Mouse (Mus musculus) hindbrain, postnatal 0 days (tissue): ENCODE data around the gene Kcng1. TPM values are rescaled to one million over a fixed set of nuclear protein-coding genes. Genes with fewer than 3 reads are reported as not detected.
A peak's percentile ranks its signal among the peaks of the same experiment; 100 is the strongest.

ENCODE experiments used
- ATAC-seq: fragments of 200-750 bp; cut with Nextera tagmentation; 2 replicates; pipeline ENCODE4 v1.8.0; 2017; ENCODE audit warnings: mild to moderate bottlenecking, moderate TSS enrichment, moderate library complexity
- DNase-seq: peaks from one replicate; pipeline ENCODE4 v3.0.0-alpha.2; 2015; ENCODE audit warnings: low spot score
- H3K27ac ChIP-seq: fragments of 300-500 bp; sonication (generic); 2 replicates; pipeline ENCODE4 v1.5.1; 2014; ENCODE audit warnings: mild to moderate bottlenecking
- H3K27me3 ChIP-seq: fragments of 300-500 bp; sonication (generic); 2 replicates; pipeline ENCODE4 v1.6.1; 2014; ENCODE audit warnings: low read length, mixed read lengths; ENCODE audit not compliant: insufficient read depth
- H3K36me3 ChIP-seq: fragments of 300-500 bp; sonication (generic); 2 replicates; pipeline ENCODE4 v1.6.1; 2014; ENCODE audit warnings: low read length, mixed read lengths; ENCODE audit not compliant: insufficient read depth
- H3K4me1 ChIP-seq: fragments of 300-500 bp; sonication (generic); 2 replicates; pipeline ENCODE4 v1.6.1; 2014; ENCODE audit warnings: antibody characterized with exemption, low read length, mixed read lengths; ENCODE audit not compliant: insufficient read depth
- H3K4me2 ChIP-seq: fragments of 300-500 bp; sonication (generic); 2 replicates; pipeline ENCODE4 v1.6.1; 2014; ENCODE audit warnings: low read depth, mild to moderate bottlenecking, low read length, moderate library complexity, mixed read lengths
- H3K4me3 ChIP-seq: fragments of 300-500 bp; sonication (generic); 2 replicates; pipeline ENCODE4 v1.5.1; 2014; ENCODE audit warnings: low read length
- H3K9ac ChIP-seq: fragments of 300-500 bp; sonication (generic); replicated peaks from 2 replicates; pipeline ENCODE4 v1.6.1; 2014; ENCODE audit warnings: mild to moderate bottlenecking, low read length, moderate library complexity, mixed read lengths
- H3K9me3 ChIP-seq: fragments of 300-500 bp; sonication (generic); 2 replicates; pipeline ENCODE4 v1.6.1; 2016; ENCODE audit warnings: low read length, mixed read lengths
- CTCF ChIP-seq: IDR thresholded peaks from 2 replicates; pipeline ENCODE4 v1.5.1; 2016; ENCODE audit warnings: antibody characterized with exemption, control low read depth, low read depth
- WGBS: fragments of 180-500 bp; shearing (Covaris S2); extraction: QIAGEN DNeasy Blood & Tissue Kit; methylation state at CpG from one replicate; pipeline ENCODE4 v1.1.7; 2014; 5-methylcytosine and 5-hydroxymethylcytosine counted together
- polyA plus RNA-seq: library from polyadenylated mRNA; unstranded; fragments of >200 nt; fragmentation: Nextera tagmentation; extraction: Ambion mirVana; gene quantifications from 2 replicates; pipeline ENCODE4 v1.2.1, GENCODE M21; 2015
- total RNA-seq: library from RNA; depleted of rRNA; stranded (reverse); fragments of >200 nt; gene quantifications from 2 replicates; pipeline ENCODE4 v1.2.3, GENCODE M21; 2014; rRNA removed

The Kcng1 gene
- total RNA-seq = 0.32 and 0.89 TPM in 2 replicates
- polyA plus RNA-seq = 1.1 TPM in 2 replicates

DNA sequence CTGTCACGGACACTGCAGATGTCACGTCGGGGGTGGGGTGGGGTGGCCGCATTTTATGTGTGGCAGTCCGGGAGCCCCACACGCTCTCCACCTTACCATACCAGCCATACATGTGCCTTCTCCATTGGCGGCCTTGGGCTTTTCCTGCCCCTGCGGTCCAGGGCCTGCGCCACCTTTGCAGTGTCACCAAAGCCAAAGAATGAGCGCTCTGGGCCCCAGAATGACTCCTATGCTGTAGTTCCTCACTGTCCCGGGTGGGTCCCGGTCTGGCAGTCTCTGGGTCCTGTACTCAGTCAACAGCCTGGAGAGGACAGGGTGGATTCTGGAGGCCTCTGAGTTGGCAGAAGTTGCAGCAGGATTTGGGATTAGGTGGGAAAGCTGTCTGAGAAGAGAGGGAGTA, at the start of gene Kcng1:
Gene Kcng1 (minus strand): TSS at position 155 of the 400 bp plus-strand sequence.
- peaks cover 8% of the 10 kb centered on the region; the same call in 1 of the 2 replicates for H3K27me3 ChIP-seq
- H3K27ac ChIP-seq = no peak within 1 kb of the TSS
- H3K4me2 ChIP-seq = peak within 1 kb of the TSS; percentile 61
- 0 out of 2 replicates have a peak within 1 kb of the TSS, but pooled peaks have one; percentile 37 for H3K9ac ChIP-seq
- DNase-seq (no peak), ATAC-seq (no peak)
- H3K4me3 ChIP-seq = peak within 1 kb of the TSS; percentile 36
- H3K4me1 ChIP-seq = no peaks in the 10 kb centered on the region
- 14% methylated on average over 12 of the region's 12 CpGs for WGBS
- H3K36me3 ChIP-seq = no peaks in the 10 kb centered on the region
- TF ChIP-seq CTCF = no peak
- no peaks in the 10 kb centered on the region for H3K9me3 ChIP-seq

GRCm38 (mm10) chr2:168330421-168331070, 49.0 kb upstream of the Kcng1 start:
- DNase-seq (no peak), ATAC-seq (no peak)
- Histone ChIP-seq H3K27ac (no peak overlapping the region), H3K4me3 (no peak overlapping the region), H3K9me3 (no peaks in the 10 kb centered on the region), H3K4me1 (no peaks in the 10 kb centered on the region), H3K27me3 (no peaks in the 10 kb centered on the region), H3K4me2 (no peak overlapping the region), H3K9ac (no peak overlapping the region), H3K36me3 (no peaks in the 10 kb centered on the region)
- 45% methylated on average over 11 of the region's 11 CpGs for WGBS
- TF ChIP-seq CTCF = peak; percentile 22; the same call in 1 of the 2 replicates

DNA sequence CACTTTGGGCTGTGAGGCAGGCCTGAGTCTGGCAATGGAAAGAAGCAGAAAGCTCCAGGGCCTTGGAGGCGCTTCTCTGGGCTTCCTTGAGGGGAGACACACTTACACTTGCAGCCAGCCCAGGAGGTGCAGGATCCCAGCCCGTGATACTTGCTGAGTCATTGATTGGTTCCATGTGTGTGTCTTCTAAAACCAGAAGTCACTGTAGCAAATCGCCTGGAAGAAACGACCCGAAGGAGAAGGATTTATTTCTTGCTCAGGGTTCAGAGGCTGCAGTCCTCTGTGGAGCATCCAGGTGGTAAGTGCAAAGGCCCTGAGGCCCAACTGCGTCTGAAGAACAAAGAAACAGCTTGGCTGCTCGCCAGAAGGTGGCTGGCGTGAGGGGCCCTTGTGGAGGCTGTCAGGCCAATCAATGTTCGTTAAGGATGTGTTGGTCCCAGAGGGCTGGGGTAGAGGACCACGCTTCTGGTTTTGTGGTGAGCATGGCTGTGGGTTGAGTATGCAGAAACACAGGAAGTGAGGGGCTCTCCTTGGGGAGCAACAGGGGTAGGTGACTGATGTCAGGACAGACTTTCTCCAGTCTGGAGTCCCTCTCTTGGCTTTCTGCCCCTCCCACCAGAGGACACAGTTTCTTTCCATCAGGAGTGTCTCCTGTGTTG, 40.3 kb upstream of the Kcng1 start:
- H3K27me3 ChIP-seq = no peaks in the 10 kb centered on the region
- no peaks in the 10 kb centered on the region for H3K4me1 ChIP-seq
- H3K4me3 ChIP-seq = no peak overlapping the region
- 59% methylated on average over 10 of the region's 10 CpGs for WGBS
- no peak for TF ChIP-seq CTCF
- DNase-seq (no peak), ATAC-seq (no peak)
- no peaks in the 10 kb centered on the region for H3K36me3 ChIP-seq
- no peaks in the 10 kb centered on the region for H3K9me3 ChIP-seq
- no peak overlapping the region for H3K27ac ChIP-seq
- H3K9ac ChIP-seq = no peak overlapping the region
- no peak overlapping the region for H3K4me2 ChIP-seq

- Histone ChIP-seq H3K9me3 (no peaks in the 10 kb centered on the region), H3K4me1 (no peaks in the 10 kb centered on the region), H3K36me3 (no peaks in the 10 kb centered on the region), H3K9ac (no peak overlapping the region), H3K4me3 (no peak overlapping the region), H3K27me3 (no peaks in the 10 kb centered on the region), H3K4me2 (no peak overlapping the region), H3K27ac (no peak overlapping the region; the same call in 1 of the 2 replicates)
- TF ChIP-seq CTCF = no peak
- WGBS = 56% methylated on average over 17 of the region's 17 CpGs
- peak; percentile 53 for DNase-seq
- no peak for ATAC-seq
Observed at GRCm38 (mm10) chr2:168320388-168321182, 39.0 kb upstream of the Kcng1 start.

DNA sequence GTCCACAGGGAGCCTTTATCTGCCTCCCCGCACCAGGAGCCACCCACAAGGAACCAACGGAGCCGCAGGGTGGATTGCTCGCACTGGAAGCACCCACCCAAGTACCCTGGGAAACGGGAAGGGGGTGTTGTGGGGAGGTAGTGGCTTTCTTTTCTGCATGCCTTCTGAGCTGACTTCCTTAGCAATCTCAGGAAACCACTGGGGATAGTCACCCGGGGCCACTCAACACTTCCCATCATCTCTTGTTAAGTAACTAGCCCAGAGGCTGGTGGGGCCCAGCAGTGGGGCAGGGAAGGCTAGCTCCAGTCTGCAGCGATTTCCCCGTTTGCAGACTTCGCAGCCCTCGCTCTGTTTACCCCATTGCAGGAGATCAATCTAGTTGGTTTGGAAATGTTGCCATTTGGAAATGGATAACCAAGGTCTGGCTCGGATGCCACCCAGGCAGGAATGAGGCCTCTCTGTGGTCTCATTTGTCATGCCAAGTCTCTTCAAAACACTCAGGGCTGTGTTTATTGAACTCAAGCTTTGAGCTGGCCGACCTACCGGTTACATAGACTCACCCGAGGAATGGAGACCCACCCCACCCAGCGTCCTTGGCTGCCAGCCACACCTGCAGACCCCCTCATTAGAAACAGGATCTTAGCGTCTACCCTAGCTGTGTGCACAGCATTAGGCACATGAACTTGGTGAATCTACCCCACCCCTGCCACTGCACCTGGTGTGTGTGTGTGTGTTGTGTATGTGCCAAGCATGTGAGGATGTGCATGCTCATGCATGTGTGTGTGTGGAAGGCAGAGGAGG, 33.3 kb upstream of the Kcng1 start:
- WGBS = 38% methylated on average over 16 of the region's 16 CpGs
- H3K4me3 ChIP-seq = no peak overlapping the region
- no peaks in the 10 kb centered on the region for H3K27me3 ChIP-seq
- no peak overlapping the region for H3K9ac ChIP-seq
- no peak overlapping the region for H3K27ac ChIP-seq
- H3K4me2 ChIP-seq = no peak overlapping the region
- H3K9me3 ChIP-seq = no peaks in the 10 kb centered on the region
- no peak for DNase-seq
- no peak for ATAC-seq
- H3K4me1 ChIP-seq = no peaks in the 10 kb centered on the region
- TF ChIP-seq CTCF = no peak
- H3K36me3 ChIP-seq = no peaks in the 10 kb centered on the region

- H3K4me3 ChIP-seq = no peak overlapping the region
- DNase-seq (no peak), ATAC-seq (no peak)
- no peak overlapping the region for H3K4me2 ChIP-seq
- 50% methylated on average over 4 of the region's 4 CpGs for WGBS
- no peaks in the 10 kb centered on the region for H3K4me1 ChIP-seq
- no peak overlapping the region for H3K9ac ChIP-seq
- no peak for TF ChIP-seq CTCF
- H3K27ac ChIP-seq = no peak overlapping the region
- H3K9me3 ChIP-seq = no peaks in the 10 kb centered on the region
- H3K36me3 ChIP-seq = no peaks in the 10 kb centered on the region
- H3K27me3 ChIP-seq = no peaks in the 10 kb centered on the region
Observed at GRCm38 (mm10) chr2:168312504-168312903, 31.0 kb upstream of the Kcng1 start.
